Mouse (Mus musculus) E14TG2a.4 (cell line): ENCODE measurements around the gene Olfr1255.

ENCODE experiments used
- H3K27me3 ChIP-seq: 2 replicates; pipeline ENCODE4 v1.6.1; 2014; ENCODE audit warnings: low read length, control low read depth; ENCODE audit not compliant: insufficient read depth
- H3K36me3 ChIP-seq: 2 replicates; pipeline ENCODE4 v1.6.1; 2014; ENCODE audit warnings: low read length, control low read depth; ENCODE audit not compliant: insufficient read depth
- H3K4me1 ChIP-seq: replicated peaks from 2 replicates; pipeline ENCODE4 v1.6.1; 2014; ENCODE audit warnings: low read depth, low read length, control low read depth
- H3K4me3 ChIP-seq: replicated peaks from 2 replicates; pipeline ENCODE4 v1.5.1; 2014; ENCODE audit warnings: mild to moderate bottlenecking, low read length
- H3K9me3 ChIP-seq: 2 replicates; pipeline ENCODE4 v1.6.1; 2014; ENCODE audit warnings: low read length, control low read depth
- CTCF ChIP-seq: conservative IDR thresholded peaks from 2 replicates; pipeline ENCODE4 v1.5.1; 2014; ENCODE audit warnings: low read length
- NANOG ChIP-seq: IDR thresholded peaks from 2 replicates; pipeline ENCODE4 v1.6.1; 2014; ENCODE audit warnings: borderline replicate concordance, low read length, mixed read lengths
- POU5F1 ChIP-seq: IDR thresholded peaks from 2 replicates; pipeline ENCODE4 v1.6.1; 2014; ENCODE audit warnings: low read length, borderline replicate concordance

Olfr1255 gene

GRCm38 (mm10) chr2:89811751-89812150 lies at the start of gene Olfr1255:
Gene Olfr1255 (plus strand): TSS chr2:89812051.
- no peaks in the 10 kb centered on the region for H3K9me3 ChIP-seq
- no peak within 1 kb of the TSS for H3K4me3 ChIP-seq
- H3K36me3 ChIP-seq, result no peaks in the 10 kb centered on the region
- TF ChIP-seq NANOG (no peak), POU5F1 (no peak), CTCF (no peak)
- no peaks in the 10 kb centered on the region for H3K27me3 ChIP-seq
- no peaks in the 10 kb centered on the region for H3K4me1 ChIP-seq

GRCm38 (mm10) chr2:89793519-89793918 lies 18.3 kb upstream of the Olfr1255 start, which contains the start of gene Olfr1254:
Gene Olfr1254 (minus strand): TSS chr2:89793619.
- Histone ChIP-seq H3K36me3 (no peaks in the 10 kb centered on the region), H3K4me1 (no peaks in the 10 kb centered on the region), H3K9me3 (no peaks in the 10 kb centered on the region), H3K27me3 (no peaks in the 10 kb centered on the region), H3K4me3 (no peak within 1 kb of the TSS)
- TF ChIP-seq CTCF (no peak), POU5F1 (no peak), NANOG (no peak)

- H3K4me3 ChIP-seq, result no peak overlapping the region
- H3K9me3 ChIP-seq, result no peaks in the 10 kb centered on the region
- no peaks in the 10 kb centered on the region for H3K4me1 ChIP-seq
- TF ChIP-seq NANOG (no peak), CTCF (no peak), POU5F1 (no peak)
- no peaks in the 10 kb centered on the region for H3K36me3 ChIP-seq
- H3K27me3 ChIP-seq, result no peaks in the 10 kb centered on the region
These were observed 12.3 kb upstream of the Olfr1255 start for GRCm38 (mm10) chr2:89799583-89799982.

- TF ChIP-seq NANOG (no peak), POU5F1 (no peak), CTCF (no peak)
- no peaks in the 10 kb centered on the region for H3K36me3 ChIP-seq
- no peaks in the 10 kb centered on the region for H3K9me3 ChIP-seq
- H3K4me3 ChIP-seq, result no peak overlapping the region
- no peaks in the 10 kb centered on the region for H3K27me3 ChIP-seq
- no peaks in the 10 kb centered on the region for H3K4me1 ChIP-seq
These were observed 1.1 kb upstream of the Olfr1255 start for GRCm38 (mm10) chr2:89810751-89811150.

- TF ChIP-seq CTCF (no peak), NANOG (no peak), POU5F1 (no peak)
- no peak overlapping the region for H3K4me3 ChIP-seq
- no peaks in the 10 kb centered on the region for H3K36me3 ChIP-seq
- H3K27me3 ChIP-seq, result no peaks in the 10 kb centered on the region
- no peaks in the 10 kb centered on the region for H3K4me1 ChIP-seq
- peaks cover 15% of the 10 kb centered on the region for H3K9me3 ChIP-seq
These were observed 8.4 kb downstream of the Olfr1255 start for GRCm38 (mm10) chr2:89820216-89820615.

GRCm38 (mm10) chr2:89841455-89841854 lies 29.6 kb downstream of the Olfr1255 start, which contains the start of gene Olfr1256:
Gene Olfr1256 (minus strand): TSS chr2:89841555.
- TF ChIP-seq CTCF, result no peak
- no peak for TF ChIP-seq NANOG
- no peak for TF ChIP-seq POU5F1
- H3K27me3 ChIP-seq, result no peaks in the 10 kb centered on the region
- H3K4me3 ChIP-seq, result no peak within 1 kb of the TSS

GRCm38 (mm10) chr2:89848105-89848504 lies 36.3 kb downstream of the Olfr1255 start, which contains the start of gene Olfr48:
Gene Olfr48 (minus strand): TSS chr2:89848205.
- TF ChIP-seq NANOG (no peak), CTCF (no peak), POU5F1 (no peak)
- Histone ChIP-seq H3K4me3 (no peak within 1 kb of the TSS), H3K27me3 (no peaks in the 10 kb centered on the region), H3K36me3 (no peaks in the 10 kb centered on the region), H3K4me1 (no peaks in the 10 kb centered on the region), H3K9me3 (no peaks in the 10 kb centered on the region)

More at GRCm38 (mm10) chr2:89841455-89841854, 29.6 kb downstream of the Olfr1255 start, which contains the start of gene Olfr1256:
- Histone ChIP-seq H3K9me3 (no peaks in the 10 kb centered on the region), H3K4me1 (no peaks in the 10 kb centered on the region), H3K36me3 (no peaks in the 10 kb centered on the region)

GRCm38 (mm10) chr2:89849230-89849629 lies 37.4 kb downstream of the Olfr1255 start:
- no peak overlapping the region for H3K4me3 ChIP-seq
- no peaks in the 10 kb centered on the region for H3K36me3 ChIP-seq
- H3K4me1 ChIP-seq, result no peaks in the 10 kb centered on the region
- no peaks in the 10 kb centered on the region for H3K9me3 ChIP-seq
- H3K27me3 ChIP-seq, result no peaks in the 10 kb centered on the region
- TF ChIP-seq POU5F1 (no peak), NANOG (no peak), CTCF (no peak)
